Mouse (Mus musculus): ENCODE data around the gene Pik3r1. TPM values are rescaled to one million over a fixed set of nuclear protein-coding genes. Genes with fewer than 3 reads are reported as not detected.

Gene Pik3r1
- total and polyA plus RNA-seq, 2 experiments from 2014 or later, result 16.3 to 31.6 TPM

DNA sequence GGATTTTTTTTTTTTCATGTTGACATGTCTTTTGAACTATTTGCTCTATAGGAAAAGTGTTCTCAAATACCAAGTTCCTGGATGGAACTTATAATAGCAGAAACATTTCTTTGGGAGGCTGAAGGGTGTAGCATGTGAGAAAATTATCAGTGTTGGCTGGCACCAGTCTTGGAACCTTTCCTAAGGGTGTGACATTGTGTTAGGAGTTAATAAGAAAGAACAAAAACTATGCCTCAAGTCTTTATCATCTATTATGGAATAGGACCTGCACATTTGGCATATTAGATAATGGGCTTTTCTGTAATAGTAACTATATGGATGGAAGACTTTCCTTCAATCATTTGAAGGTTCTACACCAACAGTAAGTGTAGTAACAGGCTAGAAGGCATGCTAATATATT, 134.4 kb downstream of the Pik3r1 start:
- no peak overlapping the region for H3K9ac ChIP-seq (replicated peaks; ENCODE audit: low read depth, low read length)
- no peaks in the 10 kb centered on the region for H3K27me3 ChIP-seq (ENCODE audit: control insufficient read depth, insufficient read depth, low read length)
- no peak for TF ChIP-seq EP300 (IDR thresholded peaks at IDR 0.05; ENCODE audit: low read depth)
- no peak overlapping the region for H3K27ac ChIP-seq (ENCODE audit: low read depth)
- no peak overlapping the region for H3K4me3 ChIP-seq (ENCODE audit: low read depth, low read length)
- DNase-seq (ENCODE audit: low spot score) (no peak), ATAC-seq (ENCODE audit: insufficient read depth, low read depth) (no peak)
- no peaks in the 10 kb centered on the region for H3K4me1 ChIP-seq (ENCODE audit: control insufficient read depth, insufficient read depth)
- H3K9me3 ChIP-seq (replicated peaks; ENCODE audit: control insufficient read depth, low read length), result no peaks in the 10 kb centered on the region
- H3K36me3 ChIP-seq (replicated peaks; ENCODE audit: control insufficient read depth, insufficient read depth, low read length), result no peaks in the 10 kb centered on the region
- H3K4me2 ChIP-seq (ENCODE audit: low read depth, low read length), result no peak overlapping the region

DNA sequence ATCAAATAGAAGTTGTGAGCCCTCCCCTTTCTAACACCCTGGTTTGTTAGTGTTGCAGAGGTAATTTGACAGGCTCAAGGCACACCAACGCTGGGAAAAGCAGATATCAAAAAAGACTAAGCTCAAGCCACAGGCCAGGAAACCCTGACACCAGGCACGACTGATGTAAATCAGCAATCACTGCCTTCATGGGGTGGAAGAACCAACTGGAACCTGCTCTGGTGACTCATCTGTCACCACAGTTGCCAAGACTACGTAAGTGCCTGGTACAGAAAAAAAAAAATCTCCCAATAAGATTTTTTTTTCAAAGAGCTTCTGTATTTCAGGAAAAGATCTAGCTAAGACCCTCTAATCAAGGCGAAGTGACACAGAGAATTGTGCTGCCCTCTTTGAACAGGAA, 135.2 kb downstream of the Pik3r1 start:
- Histone ChIP-seq H3K36me3 (replicated peaks; ENCODE audit: control insufficient read depth, insufficient read depth, low read length) (no peaks in the 10 kb centered on the region), H3K27ac (ENCODE audit: low read depth) (no peak overlapping the region), H3K9ac (replicated peaks; ENCODE audit: low read depth, low read length) (no peak overlapping the region), H3K27me3 (ENCODE audit: control insufficient read depth, insufficient read depth, low read length) (no peaks in the 10 kb centered on the region), H3K4me3 (ENCODE audit: low read depth, low read length) (no peak overlapping the region), H3K9me3 (replicated peaks; ENCODE audit: control insufficient read depth, low read length) (no peaks in the 10 kb centered on the region), H3K4me2 (ENCODE audit: low read depth, low read length) (no peak overlapping the region), H3K4me1 (ENCODE audit: control insufficient read depth, insufficient read depth) (no peaks in the 10 kb centered on the region)
- 47% methylated on average over 4 of the region's 4 CpGs for WGBS
- ATAC-seq (ENCODE audit: insufficient read depth, low read depth) (no peak), DNase-seq (ENCODE audit: low spot score) (no peak)
- TF ChIP-seq EP300 (IDR thresholded peaks at IDR 0.05; ENCODE audit: low read depth) (no peak), CTCF (IDR thresholded peaks at IDR 0.05; ENCODE audit: low read depth) (no peak)

DNA sequence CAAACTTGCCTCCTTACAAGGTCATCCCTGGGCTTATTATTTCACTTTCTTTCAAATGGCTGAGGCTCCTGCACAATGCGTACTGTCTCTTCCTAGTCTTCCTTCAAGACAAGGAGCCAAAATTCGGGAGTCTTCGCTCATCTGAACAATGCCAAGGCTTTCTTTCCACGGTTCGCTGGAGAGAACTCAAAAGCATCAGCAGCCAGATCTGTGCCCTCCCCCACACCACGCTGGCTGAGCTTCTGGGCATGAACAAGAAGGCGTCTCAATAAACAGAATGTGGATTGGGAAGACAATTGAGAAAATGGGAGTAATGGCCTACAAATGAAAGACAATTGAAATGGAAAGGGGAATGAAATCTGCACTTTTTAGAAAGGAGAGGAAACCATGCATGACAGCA, 136.5 kb downstream of the Pik3r1 start:
- Histone ChIP-seq H3K27me3 (ENCODE audit: control insufficient read depth, insufficient read depth, low read length) (no peaks in the 10 kb centered on the region), H3K4me3 (ENCODE audit: low read depth, low read length) (no peak overlapping the region), H3K9me3 (replicated peaks; ENCODE audit: control insufficient read depth, low read length) (no peaks in the 10 kb centered on the region), H3K4me2 (ENCODE audit: low read depth, low read length) (no peak overlapping the region), H3K36me3 (replicated peaks; ENCODE audit: control insufficient read depth, insufficient read depth, low read length) (no peaks in the 10 kb centered on the region), H3K27ac (ENCODE audit: low read depth) (no peak overlapping the region), H3K9ac (replicated peaks; ENCODE audit: low read depth, low read length) (no peak overlapping the region), H3K4me1 (ENCODE audit: control insufficient read depth, insufficient read depth) (no peaks in the 10 kb centered on the region)
- 79% methylated on average over 7 of the region's 7 CpGs for WGBS
- ATAC-seq (ENCODE audit: insufficient read depth, low read depth) (no peak), DNase-seq (ENCODE audit: low spot score) (no peak)
- TF ChIP-seq CTCF (IDR thresholded peaks at IDR 0.05; ENCODE audit: low read depth) (no peak), EP300 (IDR thresholded peaks at IDR 0.05; ENCODE audit: low read depth) (no peak)

Measured in heart, postnatal 0 days (tissue).